Mouse (Mus musculus): ENCODE results near the gene Por.

The Por gene

GRCm38 (mm10) chr5:135772519-135772918, 102.7 kb downstream of the Por start:
- DNase-seq (ENCODE audit: low spot score in 2 of 2), result no peak

- DNase-seq (ENCODE audit: low spot score in 2 of 2), result no peak
These were observed 106.7 kb downstream of the Por start for GRCm38 (mm10) chr5:135776546-135776945.

- DNase-seq (ENCODE audit: low spot score in 2 of 2), result peak in 1 of 2 experiments; percentile 26
These were observed 108.1 kb downstream of the Por start, which contains the start of gene Styxl1 for GRCm38 (mm10) chr5:135777796-135778470. Gene Styxl1, minus strand, starts transcription at chr5:135778385.

GRCm38 (mm10) chr5:135778471-135779445, 108.9 kb downstream of the Por start, which contains the start of gene Mdh2:
Gene Mdh2, plus strand, starts transcription at chr5:135778480.
- peak; percentile 97 to 99 for DNase-seq (ENCODE audit: low spot score in 2 of 2)

GRCm38 (mm10) chr5:135780331-135780730, 110.5 kb downstream of the Por start:
- no peak for DNase-seq (ENCODE audit: low spot score in 2 of 2)

GRCm38 (mm10) chr5:135782901-135783300, 113.1 kb downstream of the Por start:
- DNase-seq (ENCODE audit: low spot score in 2 of 2), result no peak
